Mouse (Mus musculus): ENCODE measurements around the gene 1110008P14Rik. TPM values are rescaled to one million over a fixed set of nuclear protein-coding genes. Genes with fewer than 3 reads are reported as not detected.

1110008P14Rik gene
- polyA plus RNA-seq, 2 experiments: 51.3 to 66.9 TPM

- H3K36me3 ChIP-seq (ENCODE audit: control insufficient read depth, insufficient read depth, low read length): peaks cover 12% of the 10 kb centered on the region
- H3K9ac ChIP-seq (ENCODE audit: low read depth, low read length, severe bottlenecking): peak within 1 kb of the TSS; percentile 76
- no peak for TF ChIP-seq POLR2A (IDR thresholded peaks at IDR 0.05; ENCODE audit: borderline replicate concordance, extremely low read depth, insufficient read depth, insufficient read length)
- 2% methylated on average over 31 of the region's 31 CpGs for WGBS
- H3K27ac ChIP-seq (replicated peaks; ENCODE audit: low read depth, low read length): peak within 1 kb of the TSS; percentile 91
- peak within 1 kb of the TSS; percentile 66 for H3K4me2 ChIP-seq (replicated peaks; ENCODE audit: low read depth, low read length, severe bottlenecking)
- no peaks in the 10 kb centered on the region for H3K27me3 ChIP-seq (ENCODE audit: control insufficient read depth, insufficient read depth, low read length)
- peak; percentile 86 for DNase-seq (ENCODE audit: low spot score)
- peak within 1 kb of the TSS; percentile 83 for H3K4me3 ChIP-seq (replicated peaks; ENCODE audit: low read length)
- H3K4me1 ChIP-seq (ENCODE audit: control insufficient read depth, insufficient read depth, low read length): peaks cover 7% of the 10 kb centered on the region
- peak; percentile 94 for ATAC-seq (ENCODE audit: low FRiP score, low read depth)
- H3K9me3 ChIP-seq (ENCODE audit: control insufficient read depth, low read length): no peaks in the 10 kb centered on the region
Observed at GRCm38 (mm10) chr2:32395484-32395945, 13.8 kb upstream of the 1110008P14Rik start, which contains the start of gene Ptges2. TSS of gene Ptges2 (plus strand) at chr2:32395896.

- peaks cover 7% of the 10 kb centered on the region; the same call in 1 of the 2 replicates for H3K36me3 ChIP-seq (ENCODE audit: control insufficient read depth, insufficient read depth, low read length)
- H3K9ac ChIP-seq (ENCODE audit: low read depth, low read length, severe bottlenecking): peak overlapping the region; percentile 76
- TF ChIP-seq POLR2A (IDR thresholded peaks at IDR 0.05; ENCODE audit: borderline replicate concordance, extremely low read depth, insufficient read depth, insufficient read length): no peak
- H3K27ac ChIP-seq (replicated peaks; ENCODE audit: low read depth, low read length): peak overlapping the region; percentile 91
- DNase-seq (ENCODE audit: low spot score): peak; percentile 42
- peaks cover 7% of the 10 kb centered on the region for H3K4me1 ChIP-seq (ENCODE audit: control insufficient read depth, insufficient read depth, low read length)
- peak overlapping the region; percentile 66 for H3K4me2 ChIP-seq (replicated peaks; ENCODE audit: low read depth, low read length, severe bottlenecking)
- no peaks in the 10 kb centered on the region for H3K9me3 ChIP-seq (ENCODE audit: control insufficient read depth, low read length)
- no peak for ATAC-seq (ENCODE audit: low FRiP score, low read depth)
- 6% methylated on average over 8 of the region's 8 CpGs for WGBS
- H3K27me3 ChIP-seq (ENCODE audit: control insufficient read depth, insufficient read depth, low read length): no peaks in the 10 kb centered on the region
- H3K4me3 ChIP-seq (replicated peaks; ENCODE audit: low read length): peak overlapping the region; percentile 83
Observed at GRCm38 (mm10) chr2:32394973-32395372, 13.2 kb upstream of the 1110008P14Rik start.

GRCm38 (mm10) chr2:32392063-32392462 is 10.3 kb upstream of the 1110008P14Rik start:
- 72% methylated on average over 5 of the region's 5 CpGs for whole genome bisulfite sequencing
- Histone ChIP-seq H3K4me1 (ENCODE audit: control insufficient read depth, insufficient read depth, low read length) (peaks cover 3% of the 10 kb centered on the region), H3K4me3 (replicated peaks; ENCODE audit: low read length) (no peak overlapping the region), H3K27me3 (ENCODE audit: control insufficient read depth, insufficient read depth, low read length) (no peaks in the 10 kb centered on the region), H3K36me3 (ENCODE audit: control insufficient read depth, insufficient read depth, low read length) (no peaks in the 10 kb centered on the region), H3K4me2 (replicated peaks; ENCODE audit: low read depth, low read length, severe bottlenecking) (no peak overlapping the region), H3K9me3 (ENCODE audit: control insufficient read depth, low read length) (no peaks in the 10 kb centered on the region), H3K27ac (replicated peaks; ENCODE audit: low read depth, low read length) (no peak overlapping the region), H3K9ac (ENCODE audit: low read depth, low read length, severe bottlenecking) (no peak overlapping the region)
- DNase-seq (ENCODE audit: low spot score) (no peak), ATAC-seq (ENCODE audit: low FRiP score, low read depth) (no peak)
- TF ChIP-seq POLR2A (IDR thresholded peaks at IDR 0.05; ENCODE audit: borderline replicate concordance, extremely low read depth, insufficient read depth, insufficient read length): no peak

- Histone ChIP-seq H3K4me3 (replicated peaks; ENCODE audit: low read length) (no peak overlapping the region), H3K27me3 (ENCODE audit: control insufficient read depth, insufficient read depth, low read length) (no peaks in the 10 kb centered on the region), H3K4me1 (ENCODE audit: control insufficient read depth, insufficient read depth, low read length) (no peaks in the 10 kb centered on the region), H3K9me3 (ENCODE audit: control insufficient read depth, low read length) (no peaks in the 10 kb centered on the region), H3K36me3 (ENCODE audit: control insufficient read depth, insufficient read depth, low read length) (no peaks in the 10 kb centered on the region), H3K4me2 (replicated peaks; ENCODE audit: low read depth, low read length, severe bottlenecking) (no peak overlapping the region), H3K9ac (ENCODE audit: low read depth, low read length, severe bottlenecking) (no peak overlapping the region), H3K27ac (replicated peaks; ENCODE audit: low read depth, low read length) (no peak overlapping the region)
- 61% methylated on average over 8 of the region's 8 CpGs for WGBS
- TF ChIP-seq POLR2A (IDR thresholded peaks at IDR 0.05; ENCODE audit: borderline replicate concordance, extremely low read depth, insufficient read depth, insufficient read length): no peak
- DNase-seq (ENCODE audit: low spot score) (no peak), ATAC-seq (ENCODE audit: low FRiP score, low read depth) (no peak)
Observed at GRCm38 (mm10) chr2:32390871-32391270, 9.1 kb upstream of the 1110008P14Rik start.

GRCm38 (mm10) chr2:32389157-32389556 is 7.4 kb upstream of the 1110008P14Rik start:
- TF ChIP-seq POLR2A (IDR thresholded peaks at IDR 0.05; ENCODE audit: borderline replicate concordance, extremely low read depth, insufficient read depth, insufficient read length): no peak
- Histone ChIP-seq H3K9me3 (ENCODE audit: control insufficient read depth, low read length) (no peaks in the 10 kb centered on the region), H3K9ac (ENCODE audit: low read depth, low read length, severe bottlenecking) (no peak overlapping the region), H3K4me2 (replicated peaks; ENCODE audit: low read depth, low read length, severe bottlenecking) (no peak overlapping the region), H3K27ac (replicated peaks; ENCODE audit: low read depth, low read length) (no peak overlapping the region), H3K36me3 (ENCODE audit: control insufficient read depth, insufficient read depth, low read length) (no peaks in the 10 kb centered on the region), H3K27me3 (ENCODE audit: control insufficient read depth, insufficient read depth, low read length) (no peaks in the 10 kb centered on the region), H3K4me3 (replicated peaks; ENCODE audit: low read length) (no peak overlapping the region), H3K4me1 (ENCODE audit: control insufficient read depth, insufficient read depth, low read length) (no peaks in the 10 kb centered on the region)
- ATAC-seq (ENCODE audit: low FRiP score, low read depth) (no peak), DNase-seq (ENCODE audit: low spot score) (no peak)
- whole genome bisulfite sequencing: 79% methylated on average over 2 of the region's 2 CpGs

All from limb, embryonic 14.5 days (tissue).